Mouse (Mus musculus) central nervous system, embryonic 14 days (tissue): Measurements from ENCODE around the gene Herc6. TPM values are rescaled to one million over a fixed set of nuclear protein-coding genes. Genes with fewer than 3 reads are reported as not detected.

Experiments
- polyA plus RNA-seq: library from polyadenylated mRNA; depleted of rRNA; stranded (reverse); fragments of >200 nt; gene quantifications from 2 replicates; pipeline ENCODE4 v1.2.3, GENCODE M21; 2012; rRNA removed

Gene Herc6
- 1.7 and 1.9 TPM in 2 replicates for polyA plus RNA-seq

DNA sequence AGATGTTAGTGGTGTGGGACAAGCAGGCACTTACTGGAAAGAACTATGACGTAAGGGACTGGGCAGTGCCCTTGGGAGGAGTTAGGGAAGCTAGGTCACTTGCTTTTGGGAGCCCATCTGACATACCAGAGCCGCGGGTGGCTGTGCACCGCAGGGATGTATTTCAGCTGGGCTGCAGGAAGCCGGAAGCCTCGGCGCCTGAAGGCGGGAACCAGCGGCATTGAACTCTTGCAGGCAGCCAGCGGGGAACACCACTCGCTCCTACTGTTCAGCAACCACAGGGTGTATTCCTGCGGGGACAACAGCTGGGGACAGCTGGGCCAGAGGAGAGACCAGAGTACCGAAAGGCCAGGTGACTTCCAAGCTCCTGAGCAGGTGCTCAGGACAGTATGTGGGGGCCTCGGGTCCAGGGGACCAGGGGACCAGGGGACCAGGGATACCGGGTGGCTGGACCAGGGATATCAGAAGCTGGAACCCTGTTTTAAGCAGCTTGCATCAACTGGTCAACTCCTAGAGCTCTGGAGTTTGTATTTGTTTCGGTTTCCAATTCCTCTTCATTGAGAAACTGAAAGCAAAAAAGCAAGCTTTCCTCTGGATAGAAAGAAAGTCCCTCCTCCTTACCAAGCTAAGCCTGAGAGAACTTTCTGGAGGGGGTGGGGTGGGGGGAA lies at the start of gene Herc6:
Herc6 (plus strand) TSS at position 120 of the 668 bp plus-strand sequence.

DNA sequence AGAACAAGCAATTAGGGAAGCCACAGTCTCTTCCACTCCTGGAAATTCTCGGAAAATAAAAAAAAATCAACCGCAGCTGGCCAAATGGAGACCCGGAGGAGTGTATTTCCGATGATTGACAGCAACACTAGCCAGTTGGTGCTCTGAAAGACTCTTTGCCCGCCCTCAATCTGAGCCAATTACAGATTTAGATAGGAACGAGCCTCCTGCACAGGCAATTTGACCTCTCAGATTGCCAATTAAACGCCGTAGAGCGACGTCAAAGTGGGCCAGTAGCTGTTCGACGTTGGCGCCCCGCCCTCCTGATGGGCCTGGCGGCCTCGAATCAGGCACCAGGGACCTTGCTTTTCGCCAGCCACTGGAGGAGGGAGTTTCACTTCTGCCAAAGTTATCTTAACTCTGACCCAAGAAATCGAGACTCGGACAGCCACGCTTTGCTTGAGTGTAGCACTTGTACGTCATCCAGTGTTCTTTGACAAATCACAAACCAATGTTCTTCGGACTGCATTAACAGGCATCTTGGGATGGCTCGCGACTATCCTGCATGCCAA lies 45.3 kb upstream of the Herc6 start, which contains the start of gene Ppm1k:
Ppm1k (minus strand) TSS at position 83 of the 551 bp plus-strand sequence.

DNA sequence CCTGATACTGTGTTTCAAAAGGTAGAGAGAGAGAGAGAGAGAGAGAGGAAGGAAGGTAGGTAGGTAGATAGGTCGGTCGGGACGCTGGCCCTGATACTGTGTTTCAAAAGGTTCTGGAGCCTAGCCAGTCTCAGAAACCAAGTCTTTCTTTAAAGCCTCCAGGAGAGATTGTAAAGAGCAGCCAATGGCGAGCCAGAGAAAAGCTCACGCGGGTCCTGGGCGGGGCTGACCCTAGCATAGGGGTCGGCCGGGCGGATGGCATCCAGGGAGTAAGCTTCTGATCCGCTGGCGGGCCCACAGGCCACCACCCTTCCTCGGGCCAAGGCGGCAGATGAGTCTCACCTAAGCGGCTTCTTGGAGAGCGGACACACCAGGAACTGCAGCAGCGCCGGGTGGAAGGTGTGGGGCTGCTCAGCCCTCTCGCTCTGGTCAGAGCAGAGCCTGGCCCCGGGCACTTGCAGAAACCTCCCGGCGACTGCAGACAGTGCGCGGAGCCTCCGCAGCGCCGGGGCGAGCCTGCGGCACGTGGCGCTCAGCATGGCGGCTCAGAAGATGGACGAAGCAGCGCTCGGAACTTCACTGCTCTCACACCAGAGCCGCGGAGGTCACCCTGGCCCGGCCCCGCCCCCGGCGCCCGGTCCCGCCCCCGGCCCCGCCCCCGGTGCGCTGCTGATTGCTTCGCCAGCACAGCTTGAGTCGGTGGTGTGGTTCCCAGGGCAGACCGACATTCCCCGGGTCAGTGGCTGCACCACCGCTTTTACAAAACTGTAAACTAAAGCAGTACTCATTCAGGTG lies 110.9 kb downstream of the Herc6 start, which contains the start of gene Pyurf:
Pyurf (minus strand) TSS at position 612 of the 795 bp plus-strand sequence.

GRCm38 (mm10) chr6:57702376-57702742 lies 121.6 kb downstream of the Herc6 start, which contains the start of gene Lancl2:
Lancl2 (plus strand) TSS chr6:57702540.

Other genes starting within 250 kb of the Herc6 start
- gene Vmn1r17, start 217.3 kb upstream of the Herc6 start, polyA plus RNA-seq: not detected in 2 replicates
- not detected in 2 replicates for gene Vmn1r18, start 185.2 kb upstream of the Herc6 start, polyA plus RNA-seq
- not detected in 2 replicates for gene Vmn1r19, start 177.2 kb upstream of the Herc6 start, polyA plus RNA-seq
- gene Vmn1r20, start 152.1 kb upstream of the Herc6 start, polyA plus RNA-seq: not detected in 2 replicates
- 4.3 and 5.5 TPM in 2 replicates for gene Ppm1k, start 45.5 kb upstream of the Herc6 start, polyA plus RNA-seq
- 11.0 TPM in 2 replicates for gene Pyurf, start 111.1 kb downstream of the Herc6 start, polyA plus RNA-seq
- gene Lancl2, start 121.5 kb downstream of the Herc6 start, polyA plus RNA-seq: 48.2 and 51.6 TPM in 2 replicates
- gene Vopp1, start 244.2 kb downstream of the Herc6 start, polyA plus RNA-seq: 143 and 148 TPM in 2 replicates